Mouse (Mus musculus) embryonic facial prominence, embryonic 13.5 days (tissue): ENCODE data around the gene C2cd4d. TPM values are rescaled to one million over a fixed set of nuclear protein-coding genes. Genes with fewer than 3 reads are reported as not detected.

Experiments
- ATAC-seq: fragments of 200-750 bp; cut with Nextera tagmentation; 2 replicates; pipeline ENCODE4 v1.8.0; 2017; ENCODE audit warnings: low read depth; ENCODE audit not compliant: insufficient number of reproducible peaks, insufficient read depth, low FRiP score, low TSS enrichment
- H3K27ac ChIP-seq: fragments of 300-500 bp; sonication (generic); 2 replicates; pipeline ENCODE4 v1.5.1; 2015; ENCODE audit warnings: moderate library complexity, mild to moderate bottlenecking, inconsistent platforms
- H3K27me3 ChIP-seq: fragments of 300-500 bp; sonication (generic); 2 replicates; pipeline ENCODE4 v1.6.1; 2015; ENCODE audit warnings: mild to moderate bottlenecking, inconsistent platforms
- H3K36me3 ChIP-seq: fragments of 300-500 bp; sonication (generic); 2 replicates; pipeline ENCODE4 v1.6.1; 2015; ENCODE audit warnings: mild to moderate bottlenecking, inconsistent platforms
- H3K4me1 ChIP-seq: fragments of 300-500 bp; sonication (generic); 2 replicates; pipeline ENCODE4 v1.6.1; 2015; ENCODE audit warnings: inconsistent platforms
- H3K4me2 ChIP-seq: fragments of 300-500 bp; sonication (generic); 2 replicates; pipeline ENCODE4 v1.6.1; 2015; ENCODE audit warnings: moderate library complexity, mild to moderate bottlenecking, inconsistent platforms
- H3K4me3 ChIP-seq: fragments of 300-500 bp; sonication (generic); 2 replicates; pipeline ENCODE4 v1.5.1; 2015; ENCODE audit warnings: mild to moderate bottlenecking, inconsistent platforms
- H3K9ac ChIP-seq: fragments of 300-500 bp; sonication (generic); 2 replicates; pipeline ENCODE4 v1.6.1; 2015; ENCODE audit warnings: mild to moderate bottlenecking, inconsistent platforms
- H3K9me3 ChIP-seq: fragments of 300-500 bp; sonication (generic); 2 replicates; pipeline ENCODE4 v1.6.1; 2016; ENCODE audit warnings: inconsistent platforms
- WGBS: fragments of 180-500 bp; shearing (Covaris S2); methylation state at CpG from one replicate; pipeline ENCODE4 v1.1.7; 2015; ENCODE audit warnings: mixed read lengths; 5-methylcytosine and 5-hydroxymethylcytosine counted together
- polyA plus RNA-seq: library from polyadenylated mRNA; unstranded; fragments of >200 nt; fragmentation: Nextera tagmentation; extraction: Ambion mirVana; gene quantifications from 2 replicates; pipeline ENCODE4 v1.2.1, GENCODE M21; 2015

C2cd4d gene
- polyA plus RNA-seq = 2.3 and 3.5 TPM in 2 replicates

- H3K4me1 ChIP-seq = peaks cover 7% of the 10 kb centered on the region; the same call in 1 of the 2 replicates
- H3K27me3 ChIP-seq = peaks cover 50% of the 10 kb centered on the region
- no peaks in the 10 kb centered on the region for H3K9me3 ChIP-seq
- H3K9ac ChIP-seq = peak within 1 kb of the TSS; percentile 89
- peak within 1 kb of the TSS; percentile 91 for H3K4me2 ChIP-seq
- peak within 1 kb of the TSS; percentile 61 for H3K4me3 ChIP-seq
- H3K36me3 ChIP-seq = no peaks in the 10 kb centered on the region
- WGBS = 28% methylated on average over 7 of the region's 7 CpGs
- peak within 1 kb of the TSS; percentile 16; the same call in 1 of the 2 replicates for H3K27ac ChIP-seq
- ATAC-seq = no peak
These were observed at the start of gene C2cd4d for GRCm38 (mm10) chr3:94362138-94362537. TSS of gene C2cd4d (plus strand) at chr3:94362438.

- Histone ChIP-seq H3K4me1 (no peaks in the 10 kb centered on the region), H3K4me2 (no peak overlapping the region), H3K4me3 (no peak overlapping the region), H3K9me3 (no peaks in the 10 kb centered on the region), H3K27ac (no peak overlapping the region), H3K27me3 (no peaks in the 10 kb centered on the region), H3K9ac (no peak overlapping the region), H3K36me3 (peaks cover 16% of the 10 kb centered on the region)
- ATAC-seq = no peak
- WGBS = 56% methylated on average over 3 of the region's 3 CpGs
These were observed 33.6 kb upstream of the C2cd4d start for GRCm38 (mm10) chr3:94328681-94329080.

- Histone ChIP-seq H3K4me3 (no peak overlapping the region), H3K27ac (no peak overlapping the region), H3K36me3 (peaks cover 3% of the 10 kb centered on the region), H3K4me2 (no peak overlapping the region), H3K9ac (no peak overlapping the region), H3K9me3 (no peaks in the 10 kb centered on the region), H3K4me1 (no peaks in the 10 kb centered on the region), H3K27me3 (no peaks in the 10 kb centered on the region)
- no peak for ATAC-seq
- WGBS = 92% methylated on average over 4 of the region's 4 CpGs
These were observed 27.8 kb upstream of the C2cd4d start for GRCm38 (mm10) chr3:94334442-94334841.

GRCm38 (mm10) chr3:94338522-94338921 lies 23.7 kb upstream of the C2cd4d start:
- Histone ChIP-seq H3K4me3 (no peak overlapping the region), H3K4me1 (0 out of 2 replicates have a peak, but pooled peaks cover 5% of the 10 kb centered on the region), H3K36me3 (no peaks in the 10 kb centered on the region), H3K9ac (no peak overlapping the region), H3K4me2 (no peak overlapping the region), H3K9me3 (no peaks in the 10 kb centered on the region), H3K27me3 (no peaks in the 10 kb centered on the region), H3K27ac (no peak overlapping the region)
- ATAC-seq = no peak
- WGBS = 81% methylated on average over 3 of the region's 3 CpGs

GRCm38 (mm10) chr3:94341959-94342422 lies 20.2 kb upstream of the C2cd4d start, which contains the start of gene Them5:
TSS of gene Them5 (plus strand) at chr3:94342099.
- no peak within 1 kb of the TSS for H3K4me2 ChIP-seq
- H3K27me3 ChIP-seq = no peaks in the 10 kb centered on the region
- 0 out of 2 replicates have a peak, but pooled peaks cover 5% of the 10 kb centered on the region for H3K4me1 ChIP-seq
- 58% methylated on average over 3 of the region's 3 CpGs for WGBS
- ATAC-seq = no peak
- no peak within 1 kb of the TSS for H3K4me3 ChIP-seq
- H3K27ac ChIP-seq = peak within 1 kb of the TSS; percentile 11; the same call in 1 of the 2 replicates
- no peaks in the 10 kb centered on the region for H3K36me3 ChIP-seq
- H3K9me3 ChIP-seq = no peaks in the 10 kb centered on the region
- no peak within 1 kb of the TSS for H3K9ac ChIP-seq

- H3K27me3 ChIP-seq = no peaks in the 10 kb centered on the region
- no peak overlapping the region for H3K4me3 ChIP-seq
- 33% methylated on average over 1 of the region's 1 CpGs for WGBS
- no peaks in the 10 kb centered on the region for H3K36me3 ChIP-seq
- H3K9me3 ChIP-seq = no peaks in the 10 kb centered on the region
- no peak for ATAC-seq
- H3K27ac ChIP-seq = no peak overlapping the region; the same call in 1 of the 2 replicates
- no peak overlapping the region for H3K4me2 ChIP-seq
- H3K9ac ChIP-seq = no peak overlapping the region
- 0 out of 2 replicates have a peak, but pooled peaks cover 5% of the 10 kb centered on the region for H3K4me1 ChIP-seq
These were observed 19.7 kb upstream of the C2cd4d start for GRCm38 (mm10) chr3:94342552-94342951.

GRCm38 (mm10) chr3:94344182-94344581 lies 18.1 kb upstream of the C2cd4d start:
- no peaks in the 10 kb centered on the region for H3K27me3 ChIP-seq
- H3K4me1 ChIP-seq = 0 out of 2 replicates have a peak, but pooled peaks cover 5% of the 10 kb centered on the region
- no peak overlapping the region for H3K4me3 ChIP-seq
- 70% methylated on average over 2 of the region's 2 CpGs for WGBS
- H3K9me3 ChIP-seq = no peaks in the 10 kb centered on the region
- H3K27ac ChIP-seq = no peak overlapping the region
- no peaks in the 10 kb centered on the region for H3K36me3 ChIP-seq
- ATAC-seq = no peak
- no peak overlapping the region for H3K4me2 ChIP-seq
- H3K9ac ChIP-seq = no peak overlapping the region

- Histone ChIP-seq H3K27me3 (no peaks in the 10 kb centered on the region), H3K4me2 (no peak overlapping the region), H3K4me3 (no peak overlapping the region), H3K27ac (no peak overlapping the region), H3K9ac (no peak overlapping the region), H3K4me1 (0 out of 2 replicates have a peak, but pooled peaks cover 5% of the 10 kb centered on the region), H3K36me3 (no peaks in the 10 kb centered on the region), H3K9me3 (no peaks in the 10 kb centered on the region)
- ATAC-seq = no peak
- WGBS = 67% methylated on average over 3 of the region's 3 CpGs
These were observed 17.3 kb upstream of the C2cd4d start for GRCm38 (mm10) chr3:94344897-94345296.

GRCm38 (mm10) chr3:94348146-94348545 lies 14.1 kb upstream of the C2cd4d start:
- no peak overlapping the region for H3K4me3 ChIP-seq
- no peaks in the 10 kb centered on the region for H3K27me3 ChIP-seq
- H3K36me3 ChIP-seq = no peaks in the 10 kb centered on the region
- no peaks in the 10 kb centered on the region for H3K4me1 ChIP-seq
- WGBS = 78% methylated on average over 2 of the region's 2 CpGs
- no peak overlapping the region for H3K27ac ChIP-seq
- no peak overlapping the region for H3K9ac ChIP-seq
- no peak for ATAC-seq
- no peak overlapping the region for H3K4me2 ChIP-seq
- H3K9me3 ChIP-seq = no peaks in the 10 kb centered on the region

- Histone ChIP-seq H3K36me3 (no peaks in the 10 kb centered on the region), H3K9ac (no peak overlapping the region), H3K27me3 (peaks cover 43% of the 10 kb centered on the region), H3K4me1 (peaks cover 7% of the 10 kb centered on the region; the same call in 1 of the 2 replicates), H3K27ac (no peak overlapping the region), H3K4me3 (no peak overlapping the region), H3K9me3 (no peaks in the 10 kb centered on the region), H3K4me2 (no peak overlapping the region)
- WGBS = 6% methylated on average over 1 of the region's 1 CpGs
- no peak for ATAC-seq
These were observed 1.4 kb upstream of the C2cd4d start for GRCm38 (mm10) chr3:94360812-94361211.

GRCm38 (mm10) chr3:94363291-94364153 lies 1.3 kb downstream of the C2cd4d start:
- peaks cover 7% of the 10 kb centered on the region; the same call in 1 of the 2 replicates for H3K4me1 ChIP-seq
- WGBS = 6% methylated on average over 97 of the region's 97 CpGs
- peak overlapping the region; percentile 61 for H3K4me3 ChIP-seq
- peaks cover 50% of the 10 kb centered on the region for H3K27me3 ChIP-seq
- H3K9me3 ChIP-seq = no peaks in the 10 kb centered on the region
- no peak overlapping the region for H3K27ac ChIP-seq
- peak; percentile 52 for ATAC-seq
- no peaks in the 10 kb centered on the region for H3K36me3 ChIP-seq
- H3K4me2 ChIP-seq = peak overlapping the region; percentile 91
- H3K9ac ChIP-seq = peak overlapping the region; percentile 89

- no peak for ATAC-seq
- H3K36me3 ChIP-seq = no peaks in the 10 kb centered on the region
- H3K9ac ChIP-seq = peak overlapping the region; percentile 89
- peak overlapping the region; percentile 91 for H3K4me2 ChIP-seq
- peak overlapping the region; percentile 61 for H3K4me3 ChIP-seq
- H3K27ac ChIP-seq = no peak overlapping the region
- no peaks in the 10 kb centered on the region for H3K9me3 ChIP-seq
- peaks cover 7% of the 10 kb centered on the region; the same call in 1 of the 2 replicates for H3K4me1 ChIP-seq
- peaks cover 50% of the 10 kb centered on the region for H3K27me3 ChIP-seq
- WGBS = 4% methylated on average over 23 of the region's 23 CpGs
These were observed 1.9 kb downstream of the C2cd4d start for GRCm38 (mm10) chr3:94364154-94364526.
